Mouse (Mus musculus) limb, embryonic 14.5 days (tissue): ENCODE measurements around the gene Arid4a. TPM values are rescaled to one million over a fixed set of nuclear protein-coding genes. Genes with fewer than 3 reads are reported as not detected.

Source experiments
- ATAC-seq: fragments of 200-750 bp; cut with Nextera tagmentation; 2 replicates; pipeline ENCODE4 v1.8.0; 2017; ENCODE audit warnings: low read depth, moderate number of reproducible peaks, moderate TSS enrichment; ENCODE audit not compliant: low FRiP score
- DNase-seq: peaks from one replicate; pipeline ENCODE4 v3.0.0-alpha.2; 2015; ENCODE audit warnings: low spot score
- H3K27ac ChIP-seq: fragments of 300-500 bp; sonication (generic); replicated peaks from 2 replicates; pipeline ENCODE4 v1.5.1; 2014; ENCODE audit warnings: low read depth, mild to moderate bottlenecking, low read length, moderate library complexity, mixed read lengths
- H3K27me3 ChIP-seq: fragments of 300-500 bp; sonication (generic); 2 replicates; pipeline ENCODE4 v1.6.1; 2014; ENCODE audit warnings: low read length, mixed read lengths; ENCODE audit not compliant: control insufficient read depth, insufficient read depth
- H3K36me3 ChIP-seq: fragments of 300-500 bp; sonication (generic); 2 replicates; pipeline ENCODE4 v1.6.1; 2014; ENCODE audit warnings: mild to moderate bottlenecking, low read length, moderate library complexity, mixed read lengths; ENCODE audit not compliant: control insufficient read depth, insufficient read depth
- H3K4me1 ChIP-seq: fragments of 300-500 bp; sonication (generic); 2 replicates; pipeline ENCODE4 v1.6.1; 2014; ENCODE audit warnings: antibody characterized with exemption, low read length, mixed read lengths; ENCODE audit not compliant: control insufficient read depth, insufficient read depth
- H3K4me2 ChIP-seq: fragments of 300-500 bp; sonication (generic); replicated peaks from 2 replicates; pipeline ENCODE4 v1.6.1; 2014; ENCODE audit warnings: low read depth, mild to moderate bottlenecking, low read length, moderate library complexity; ENCODE audit not compliant: severe bottlenecking
- H3K4me3 ChIP-seq: fragments of 300-500 bp; sonication (generic); replicated peaks from 2 replicates; pipeline ENCODE4 v1.5.1; 2014; ENCODE audit warnings: low read length
- H3K9ac ChIP-seq: fragments of 300-500 bp; sonication (generic); 2 replicates; pipeline ENCODE4 v1.6.1; 2014; ENCODE audit warnings: mild to moderate bottlenecking, low read depth, low read length, moderate library complexity; ENCODE audit not compliant: severe bottlenecking
- H3K9me3 ChIP-seq: fragments of 300-500 bp; sonication (generic); 2 replicates; pipeline ENCODE4 v1.6.1; 2016; ENCODE audit warnings: low read length; ENCODE audit not compliant: control insufficient read depth
- POLR2A ChIP-seq: fragments of 200-500 bp; IDR thresholded peaks from 2 replicates; pipeline ENCODE4 v1.8.0; 2012; ENCODE audit warnings: inconsistent platforms, mild to moderate bottlenecking, moderate library complexity, borderline replicate concordance; ENCODE audit not compliant: insufficient read depth, insufficient read length; ENCODE audit errors: extremely low read depth
- WGBS: fragments of 180-500 bp; shearing (Covaris S2); extraction: QIAGEN DNeasy Blood & Tissue Kit; methylation state at CpG from one replicate; pipeline ENCODE4 v1.1.7; 2014; 5-methylcytosine and 5-hydroxymethylcytosine counted together
- polyA plus RNA-seq, 2 experiments: library from polyadenylated mRNA; depleted of rRNA in 1 of 2; stranded (reverse) in 1 of 2; unstranded in 1 of 2; fragments of >200 nt; fragmentation: Nextera tagmentation in 1 of 2; extraction: Ambion mirVana in 1 of 2; gene quantifications; 2 replicates each; pipeline versions ENCODE4 v1.2.1 to v1.2.3; 2012 to 2014

Arid4a gene
- polyA plus RNA-seq, 2 experiments = 11.7 to 32.2 TPM

DNA sequence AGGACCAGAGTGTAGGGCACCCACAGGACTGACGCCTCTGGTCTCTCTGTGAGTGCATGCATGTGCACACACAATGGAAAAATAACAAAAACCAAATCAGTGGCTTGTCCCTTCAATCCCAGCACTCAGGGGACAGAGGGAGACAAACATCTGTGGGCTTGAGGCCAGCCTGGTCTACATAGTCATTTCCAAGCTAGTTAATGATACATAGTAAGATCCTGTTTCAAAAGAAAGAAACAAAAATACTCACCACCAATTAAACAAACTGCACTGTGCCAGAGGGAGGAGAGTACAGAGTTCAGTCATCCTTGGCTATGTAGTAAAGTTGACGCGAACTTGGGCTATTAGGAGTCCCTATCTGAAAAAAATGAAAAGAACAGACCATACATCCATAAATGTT lies 27.8 kb downstream of the Arid4a start:
- peaks cover 64% of the 10 kb centered on the region for H3K36me3 ChIP-seq
- no peak for TF ChIP-seq POLR2A
- no peaks in the 10 kb centered on the region; the same call in 1 of the 2 replicates for H3K4me1 ChIP-seq
- H3K27me3 ChIP-seq = no peaks in the 10 kb centered on the region
- 94% methylated on average over 3 of the region's 3 CpGs for WGBS
- H3K4me3 ChIP-seq = no peak overlapping the region
- DNase-seq (no peak), ATAC-seq (no peak)
- H3K27ac ChIP-seq = no peak overlapping the region
- H3K9ac ChIP-seq = no peak overlapping the region
- no peak overlapping the region for H3K4me2 ChIP-seq
- H3K9me3 ChIP-seq = no peaks in the 10 kb centered on the region

DNA sequence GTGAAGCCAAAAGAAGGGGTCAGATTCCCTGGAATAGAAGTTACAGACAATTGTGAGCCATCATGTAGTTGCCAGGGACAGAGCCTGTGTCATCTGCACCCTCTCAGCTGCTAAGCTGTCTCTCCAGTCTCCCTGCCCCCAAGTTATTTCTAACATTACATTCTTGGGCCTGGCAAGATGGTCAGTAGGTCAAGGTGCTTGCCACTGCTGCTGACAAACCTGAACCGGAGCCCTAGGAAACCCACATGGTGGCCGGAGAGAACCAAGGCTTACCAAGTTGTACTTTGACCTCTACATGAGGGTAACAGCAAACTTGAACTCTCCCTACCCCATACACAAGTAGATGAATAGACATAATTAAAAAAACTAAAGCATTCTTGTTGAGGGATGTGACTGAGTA lies 28.7 kb downstream of the Arid4a start:
- TF ChIP-seq POLR2A = no peak
- Histone ChIP-seq H3K4me1 (no peaks in the 10 kb centered on the region; the same call in 1 of the 2 replicates), H3K4me3 (no peak overlapping the region), H3K27me3 (no peaks in the 10 kb centered on the region), H3K9me3 (no peaks in the 10 kb centered on the region), H3K36me3 (peaks cover 57% of the 10 kb centered on the region), H3K27ac (no peak overlapping the region), H3K9ac (no peak overlapping the region), H3K4me2 (no peak overlapping the region)
- ATAC-seq = no peak
- DNase-seq = no peak
- 90% methylated on average over 2 of the region's 2 CpGs for WGBS

GRCm38 (mm10) chr12:71046501-71046900 lies 30.7 kb downstream of the Arid4a start:
- TF ChIP-seq POLR2A = no peak
- H3K4me2 ChIP-seq = no peak overlapping the region
- ATAC-seq = no peak

GRCm38 (mm10) chr12:71047473-71048078 lies 31.8 kb downstream of the Arid4a start:
- Histone ChIP-seq H3K27me3 (no peaks in the 10 kb centered on the region), H3K4me1 (no peaks in the 10 kb centered on the region; the same call in 1 of the 2 replicates), H3K4me2 (peak overlapping the region; percentile 35), H3K4me3 (peak overlapping the region; percentile 12), H3K9ac (0 out of 2 replicates have a peak overlapping the region, but pooled peaks have one; percentile 4), H3K9me3 (no peaks in the 10 kb centered on the region), H3K27ac (peak overlapping the region; percentile 84), H3K36me3 (peaks cover 34% of the 10 kb centered on the region)
- ATAC-seq (no peak), DNase-seq (no peak)
- 49% methylated on average over 8 of the region's 8 CpGs for WGBS
- TF ChIP-seq POLR2A = no peak

More at GRCm38 (mm10) chr12:71046501-71046900, 30.7 kb downstream of the Arid4a start:
- H3K27ac ChIP-seq = no peak overlapping the region
- WGBS = 97% methylated on average over 4 of the region's 4 CpGs
- peaks cover 41% of the 10 kb centered on the region for H3K36me3 ChIP-seq
- no peaks in the 10 kb centered on the region; the same call in 1 of the 2 replicates for H3K4me1 ChIP-seq
- H3K9ac ChIP-seq = no peak overlapping the region
- no peak overlapping the region for H3K4me3 ChIP-seq
- H3K27me3 ChIP-seq = no peaks in the 10 kb centered on the region
- no peak for DNase-seq
- H3K9me3 ChIP-seq = no peaks in the 10 kb centered on the region

DNA sequence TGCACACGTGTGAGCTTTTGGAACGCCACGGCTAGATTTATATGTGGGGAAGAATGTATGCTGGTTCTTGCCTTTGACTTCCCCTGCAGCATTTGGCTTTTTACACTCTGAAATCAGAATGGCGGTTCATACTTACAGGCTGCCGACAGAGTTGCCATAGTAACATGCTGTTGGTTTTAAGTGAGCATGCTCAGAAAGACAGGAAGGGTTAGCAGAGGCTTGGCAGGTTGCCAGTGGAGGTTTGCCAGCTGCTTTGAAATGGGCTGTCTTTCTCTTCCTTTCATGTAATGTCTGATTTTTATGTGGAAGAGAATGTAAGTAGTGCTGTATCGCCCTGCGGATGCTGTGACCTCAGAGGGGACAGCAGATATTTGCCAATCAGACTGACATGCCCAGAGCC lies 32.3 kb downstream of the Arid4a start:
- Histone ChIP-seq H3K27me3 (no peaks in the 10 kb centered on the region), H3K27ac (peak overlapping the region; percentile 84), H3K4me1 (no peaks in the 10 kb centered on the region; the same call in 1 of the 2 replicates), H3K9me3 (no peaks in the 10 kb centered on the region), H3K36me3 (peaks cover 33% of the 10 kb centered on the region), H3K9ac (0 out of 2 replicates have a peak overlapping the region, but pooled peaks have one; percentile 4), H3K4me2 (peak overlapping the region; percentile 35), H3K4me3 (peak overlapping the region; percentile 12)
- ATAC-seq (peak; percentile 83), DNase-seq (peak; percentile 99)
- TF ChIP-seq POLR2A = no peak
- WGBS = 6% methylated on average over 7 of the region's 7 CpGs

GRCm38 (mm10) chr12:71048561-71048960 lies 32.8 kb downstream of the Arid4a start:
- H3K9ac ChIP-seq = no peak overlapping the region
- H3K4me2 ChIP-seq = peak overlapping the region; percentile 35
- H3K4me3 ChIP-seq = peak overlapping the region; percentile 12; the same call in 1 of the 2 replicates
- no peaks in the 10 kb centered on the region for H3K27me3 ChIP-seq
- ATAC-seq (no peak), DNase-seq (no peak)
- no peaks in the 10 kb centered on the region for H3K9me3 ChIP-seq
- H3K4me1 ChIP-seq = no peaks in the 10 kb centered on the region; the same call in 1 of the 2 replicates
- WGBS = 47% methylated on average over 1 of the region's 1 CpGs
- H3K27ac ChIP-seq = peak overlapping the region; percentile 84; the same call in 1 of the 2 replicates
- no peak for TF ChIP-seq POLR2A
- H3K36me3 ChIP-seq = peaks cover 28% of the 10 kb centered on the region
